Mouse (Mus musculus) heart, postnatal 10 days (tissue): ENCODE data around the gene Glrx5. TPM values are rescaled to one million over a fixed set of nuclear protein-coding genes. Genes with fewer than 3 reads are reported as not detected.

Experiments used
- DNase-seq, 2 experiments: peaks; one replicate each; pipeline ENCODE4 v3.0.0; 2021
- intact Hi-C: fragments of 180-260 bp; cut with DNase I; formaldehyde crosslinking; loops from one replicate; pipeline ENCODE4 v1.15.1; 2025
- total RNA-seq, 2 experiments: library from RNA; stranded (reverse); gene quantifications; 2 replicates each; pipeline ENCODE4 v1.2.3; 2021

Glrx5 gene
- total RNA-seq, 2 experiments from 2014 or later = 84.5 to 86.0 TPM

DNA sequence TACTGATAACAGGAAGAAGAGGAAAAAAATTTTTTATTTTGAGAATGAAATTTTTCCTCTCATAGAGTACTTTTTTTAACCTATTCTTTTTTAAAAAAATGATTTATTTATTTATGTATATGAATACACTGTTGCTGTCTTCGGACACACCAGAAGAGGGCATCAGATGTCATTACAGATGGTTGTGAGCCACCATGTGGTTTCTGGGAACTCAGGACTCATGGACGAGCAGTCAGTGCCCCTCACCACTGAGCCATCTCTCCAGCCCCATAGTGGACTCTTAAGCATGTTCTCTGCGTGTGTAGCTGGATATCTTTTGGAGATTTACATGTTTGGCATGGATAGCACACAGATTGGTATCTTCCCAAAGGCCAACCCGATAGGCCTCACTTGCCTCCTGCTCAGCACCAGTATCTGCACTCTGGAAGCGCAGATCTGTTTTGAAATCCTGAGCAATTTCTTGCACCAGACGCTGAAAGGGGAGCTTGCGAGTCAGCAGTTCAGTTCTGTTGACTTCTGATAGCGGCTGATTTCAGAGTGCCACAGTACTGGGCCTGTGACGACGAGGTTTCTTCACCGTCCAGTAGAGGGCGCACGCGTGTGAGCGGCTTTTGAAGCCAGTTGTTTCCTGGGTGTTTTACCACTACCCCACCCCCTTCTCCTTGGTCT is 5.0 kb upstream of the Glrx5 start:
- peak; percentile 71 to 86 for DNase-seq
- intact Hi-C loops = loop anchor here (5.0 to 10.0 kb wide), 3 partner anchors 270 to 583 kb away; no protein-coding TSS in a partner anchor

DNA sequence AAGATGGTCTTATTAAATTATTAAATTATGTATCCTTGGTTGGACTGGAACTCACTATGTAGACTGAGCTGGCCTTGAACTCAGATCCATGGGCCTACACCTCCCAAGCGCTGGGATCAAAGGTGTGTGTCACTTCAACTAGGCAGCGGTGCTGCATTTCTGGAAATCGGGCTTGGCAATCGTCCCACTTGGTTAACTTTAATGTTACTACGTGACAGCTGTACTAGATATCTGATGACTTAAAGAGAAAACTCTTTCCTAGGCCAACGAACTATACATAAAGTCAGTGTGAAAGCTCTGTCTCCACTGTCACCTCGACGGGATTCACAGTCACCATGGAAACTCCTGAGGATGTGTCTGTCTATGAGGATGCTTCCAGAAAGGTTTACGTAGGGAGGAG is 2.6 kb upstream of the Glrx5 start:
- no peak for DNase-seq
- intact Hi-C loops = loop anchor here (5.0 to 10.0 kb wide), 3 partner anchors 273 to 585 kb away; no protein-coding TSS in a partner anchor

- intact Hi-C loops = no loop called here
- no peak for DNase-seq
These were observed 1.1 kb upstream of the Glrx5 start for GRCm38 (mm10) chr12:105031081-105032058.

- intact Hi-C loops = no loop called here
- DNase-seq = no peak
These were observed 616 bp downstream of the Glrx5 start for GRCm38 (mm10) chr12:105032832-105033775.

- DNase-seq = no peak
- intact Hi-C loops = no loop called here
These were observed 1.8 kb downstream of the Glrx5 start for GRCm38 (mm10) chr12:105034130-105034769.

GRCm38 (mm10) chr12:105038211-105038610 is 5.7 kb downstream of the Glrx5 start:
- no peak for DNase-seq
- intact Hi-C loops = no loop called here

DNA sequence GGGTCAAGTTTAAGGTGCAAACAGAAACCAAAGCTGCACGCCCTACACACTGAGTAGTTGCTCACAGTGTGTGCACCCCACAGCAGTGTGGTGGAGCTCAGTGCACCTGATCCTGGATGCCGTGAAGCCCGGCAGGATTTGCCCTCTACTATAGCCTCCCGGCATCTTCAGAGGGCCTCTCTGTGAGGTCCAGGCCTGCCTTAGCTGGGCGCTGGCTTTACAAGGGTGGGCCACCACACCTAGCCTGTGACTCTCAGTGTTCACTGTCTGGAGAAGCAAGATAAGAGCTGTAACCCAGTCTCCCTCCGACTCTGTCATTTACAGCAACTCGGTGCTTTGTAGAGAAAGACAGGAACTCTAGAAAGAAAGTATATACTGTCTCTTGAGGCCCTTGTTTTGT is 6.4 kb downstream of the Glrx5 start:
- no peak for DNase-seq
- intact Hi-C loops = no loop called here

DNA sequence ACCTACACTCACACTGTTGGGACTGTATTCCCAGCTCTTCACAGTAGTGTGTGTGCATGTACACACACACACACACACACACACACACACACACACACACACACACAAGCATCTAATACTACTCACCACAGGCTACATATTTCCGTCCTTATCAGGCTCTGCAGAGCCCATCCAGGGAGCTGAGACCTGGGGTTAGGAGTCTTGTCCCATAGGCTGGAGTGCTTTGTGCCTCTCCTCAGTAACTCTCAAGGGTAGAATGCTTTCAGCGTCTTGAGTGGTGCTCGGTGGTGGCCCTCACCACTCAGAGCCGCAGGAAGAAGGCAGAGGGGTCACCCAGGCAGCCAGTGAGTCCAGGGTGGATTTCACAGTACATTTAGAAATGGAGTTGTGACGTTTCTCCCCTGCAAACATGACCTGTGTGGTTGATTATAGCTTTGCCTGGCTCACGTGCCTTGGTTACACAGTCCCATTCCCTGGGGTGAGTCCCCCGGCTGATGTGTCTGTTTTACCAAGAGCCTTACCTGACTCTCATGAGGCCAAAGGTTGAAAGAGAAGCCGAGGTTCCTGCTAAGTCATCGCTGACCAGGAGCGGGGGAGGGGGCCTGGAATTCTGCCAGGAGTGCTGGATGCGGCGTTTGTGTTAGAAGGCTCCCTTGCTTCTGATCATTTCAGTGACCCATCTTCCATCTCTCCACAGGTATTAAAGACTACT is 7.2 kb downstream of the Glrx5 start:
- intact Hi-C loops = loop anchor here (10.0 kb wide), 1 partner anchor 545 kb away; no protein-coding TSS in a partner anchor

GRCm38 (mm10) chr12:105040950-105041349 is 8.5 kb downstream of the Glrx5 start:
- intact Hi-C loops = loop anchor here (10.0 kb wide), 1 partner anchor 544 kb away; no protein-coding TSS in a partner anchor
- DNase-seq = no peak

More for the DNA sequence above, 7.2 kb downstream of the Glrx5 start:
- no peak for DNase-seq

DNA sequence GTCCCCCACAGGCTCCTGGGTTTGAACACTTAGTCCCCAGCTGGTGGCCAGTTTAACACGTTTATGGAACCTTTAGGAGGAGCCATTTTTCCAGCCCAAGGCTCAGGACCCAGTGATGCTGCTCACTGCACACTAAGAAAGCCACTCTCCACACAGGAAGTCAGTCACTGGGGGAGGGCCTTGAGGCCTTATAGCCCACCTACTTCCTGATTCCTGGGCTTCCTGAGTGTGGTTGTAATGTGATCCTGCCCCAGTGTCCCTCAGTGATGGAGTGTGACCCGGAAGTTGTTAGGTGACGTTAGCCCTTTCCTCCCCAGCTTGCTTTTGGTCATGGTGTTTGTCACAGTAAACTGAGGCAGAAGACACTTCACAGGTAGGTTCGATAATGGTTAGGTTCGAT is 10.6 kb downstream of the Glrx5 start:
- DNase-seq = no peak
- intact Hi-C loops = loop anchor here (10.0 kb wide), 1 partner anchor 542 kb away; no protein-coding TSS in a partner anchor

DNA sequence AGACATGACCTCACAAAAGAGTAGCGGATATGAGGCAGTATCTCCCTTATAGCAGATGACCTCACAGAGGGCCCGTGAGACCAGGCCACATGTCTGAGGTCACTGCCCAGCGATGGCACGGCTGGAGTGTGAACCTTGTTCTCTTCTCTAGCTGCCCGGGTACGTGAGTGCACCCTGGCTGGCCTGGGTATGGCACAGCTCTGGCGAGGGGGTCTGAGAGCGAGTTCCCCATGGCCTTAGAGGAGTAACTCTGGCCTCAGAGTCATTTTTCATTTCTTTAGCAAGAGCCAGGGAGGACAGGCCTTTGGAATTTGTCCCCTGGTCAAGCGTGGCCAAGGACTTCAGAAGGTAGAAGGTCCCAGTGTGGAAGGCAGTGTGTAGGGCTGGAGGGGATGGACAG is 12.3 kb downstream of the Glrx5 start:
- intact Hi-C loops = loop anchor here (10.0 kb wide), 1 partner anchor 540 kb away; no protein-coding TSS in a partner anchor
- no peak for DNase-seq

- intact Hi-C loops = loop anchor here (10.0 kb wide), 1 partner anchor 536 kb away; no protein-coding TSS in a partner anchor
- DNase-seq = no peak
These were observed 15.9 kb downstream of the Glrx5 start for GRCm38 (mm10) chr12:105048301-105048863.

DNA sequence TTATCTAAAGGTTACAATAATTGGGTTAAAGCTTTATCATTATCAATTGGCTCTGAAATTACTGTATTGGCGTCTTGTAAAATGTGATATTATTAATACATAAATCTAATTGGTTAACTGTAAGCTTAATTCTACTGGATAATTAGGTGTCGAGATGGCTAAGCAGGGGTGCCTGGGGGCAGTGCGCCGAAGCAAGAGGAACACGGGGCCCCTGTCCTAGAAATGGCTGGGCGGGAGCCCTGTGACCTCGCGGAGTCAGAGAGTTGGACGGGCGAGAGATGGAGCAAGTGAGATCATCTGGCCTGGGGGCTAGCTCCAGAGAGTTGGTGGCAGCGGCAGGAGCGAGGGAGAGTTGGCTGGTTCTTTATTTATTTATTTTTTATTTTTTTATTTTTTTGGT is 17.3 kb downstream of the Glrx5 start:
- intact Hi-C loops = loop anchor here (10.0 kb wide), 1 partner anchor 535 kb away; no protein-coding TSS in a partner anchor
- no peak for DNase-seq

DNA sequence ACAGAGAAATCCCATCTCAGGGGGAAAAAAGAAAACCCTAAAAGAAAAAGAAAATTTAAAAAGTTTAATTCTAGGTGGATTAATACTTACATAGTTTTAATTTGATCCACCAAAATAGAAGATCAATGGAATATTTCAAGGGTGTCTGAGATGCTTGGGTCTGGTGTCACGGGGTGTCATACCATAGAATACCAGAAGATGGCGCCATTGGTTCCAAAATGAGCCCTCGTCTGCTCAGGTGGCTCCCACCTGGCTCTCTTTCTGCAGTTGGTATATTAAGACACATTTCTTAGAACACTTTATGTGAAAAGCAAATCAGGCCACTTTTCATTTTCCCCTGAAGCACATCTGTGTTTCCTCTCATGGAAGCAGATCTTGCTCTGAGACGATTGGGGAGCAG is 18.4 kb downstream of the Glrx5 start:
- intact Hi-C loops = loop anchor here (1.0 kb wide), 2 partner anchors 53 to 376 kb away; no protein-coding TSS in a partner anchor
- DNase-seq = peak; percentile 50 to 64

DNA sequence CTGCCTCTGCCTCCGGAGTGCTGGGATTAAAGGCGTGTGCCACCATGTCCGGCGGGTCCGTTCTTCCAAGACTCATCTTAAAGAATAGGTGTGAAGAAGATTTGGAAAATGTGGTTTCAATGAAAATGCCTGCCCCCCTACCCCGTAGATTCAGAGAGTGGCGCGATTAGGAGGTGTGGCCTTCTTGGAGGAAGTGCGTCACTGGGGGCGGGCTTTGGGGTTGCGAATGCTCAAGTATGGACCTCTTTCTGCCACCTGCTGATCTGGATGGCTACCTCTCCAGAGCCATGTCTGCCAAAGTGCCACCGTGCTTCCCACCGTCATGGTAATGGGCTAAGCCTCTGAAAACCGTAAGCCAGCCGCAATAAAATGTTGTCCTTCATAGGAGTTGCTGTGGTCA is 21.6 kb downstream of the Glrx5 start:
- intact Hi-C loops = no loop called here

DNA sequence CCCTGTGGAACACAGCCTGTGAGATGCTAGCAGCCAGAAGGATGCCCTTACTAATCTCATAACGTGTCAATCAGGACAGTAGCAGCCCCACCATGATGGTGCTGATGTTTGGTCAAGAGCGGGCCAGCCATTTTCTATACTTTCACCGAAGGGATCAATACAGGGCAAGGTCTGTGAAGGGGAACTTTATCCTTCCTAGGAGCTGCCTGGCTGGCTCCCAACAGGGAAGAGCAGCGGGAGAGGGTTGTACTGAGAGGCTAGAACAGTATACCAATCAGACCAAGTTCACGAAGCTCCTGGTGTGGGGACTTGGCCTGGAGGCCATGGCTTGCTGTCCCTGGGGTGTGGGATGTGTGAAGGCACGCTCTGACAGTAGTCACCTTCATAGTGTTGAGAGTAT is 22.8 kb downstream of the Glrx5 start:
- DNase-seq = no peak
- intact Hi-C loops = no loop called here

More for the DNA sequence above, 21.6 kb downstream of the Glrx5 start:
- DNase-seq = no peak

DNA sequence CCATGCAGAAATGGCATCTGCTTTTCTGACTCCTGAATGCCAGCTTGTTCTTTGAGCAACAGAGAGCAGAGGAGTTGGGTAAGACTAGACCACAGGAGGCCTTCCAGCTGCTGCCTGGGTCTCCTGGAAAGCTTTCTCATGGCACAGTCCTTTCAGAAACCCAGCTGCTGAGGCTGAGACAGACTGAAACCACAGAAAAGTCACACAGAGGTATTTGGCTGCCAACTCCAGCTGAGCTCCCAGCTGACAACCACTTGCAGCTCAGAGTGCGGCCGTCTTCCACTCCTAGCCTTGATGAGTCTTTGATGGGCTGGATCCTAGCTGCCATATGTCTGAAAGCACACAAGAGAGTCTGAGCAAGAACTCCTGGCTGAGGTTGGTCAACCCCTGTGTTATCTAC is 27.5 kb downstream of the Glrx5 start:
- intact Hi-C loops = no loop called here
- DNase-seq = no peak
